Mouse (Mus musculus) midbrain, embryonic 12.5 days (tissue): ENCODE measurements around the gene Eif4e1b. TPM values are rescaled to one million over a fixed set of nuclear protein-coding genes. Genes with fewer than 3 reads are reported as not detected.

Experiments
- ATAC-seq: fragments of 200-750 bp; cut with Nextera tagmentation; 2 replicates; pipeline ENCODE4 v1.8.0; 2017; ENCODE audit warnings: low read depth, moderate TSS enrichment, moderate library complexity; ENCODE audit not compliant: low FRiP score
- H3K27ac ChIP-seq: fragments of 300-500 bp; sonication (generic); replicated peaks from 2 replicates; pipeline ENCODE4 v1.5.1; 2016; ENCODE audit warnings: mild to moderate bottlenecking
- H3K27me3 ChIP-seq: fragments of 300-500 bp; sonication (generic); 2 replicates; pipeline ENCODE4 v1.6.1; 2016; ENCODE audit warnings: mild to moderate bottlenecking
- H3K36me3 ChIP-seq: fragments of 300-500 bp; sonication (generic); 2 replicates; pipeline ENCODE4 v1.6.1; 2016
- H3K4me1 ChIP-seq: fragments of 300-500 bp; sonication (generic); 2 replicates; pipeline ENCODE4 v1.6.1; 2016
- H3K4me2 ChIP-seq: fragments of 300-500 bp; sonication (generic); replicated peaks from 2 replicates; pipeline ENCODE4 v1.6.1; 2016; ENCODE audit warnings: mild to moderate bottlenecking, moderate library complexity
- H3K4me3 ChIP-seq: fragments of 300-500 bp; sonication (generic); 2 replicates; pipeline ENCODE4 v1.5.1; 2016; ENCODE audit warnings: mild to moderate bottlenecking
- H3K9ac ChIP-seq: fragments of 300-500 bp; sonication (generic); replicated peaks from 2 replicates; pipeline ENCODE4 v1.6.1; 2016; ENCODE audit warnings: mild to moderate bottlenecking, moderate library complexity
- H3K9me3 ChIP-seq: fragments of 300-500 bp; sonication (generic); 2 replicates; pipeline ENCODE4 v1.6.1; 2016; ENCODE audit warnings: mild to moderate bottlenecking
- WGBS: fragments of 180-500 bp; shearing (Covaris S2); methylation state at CpG from one replicate; pipeline ENCODE4 v1.1.7; 2016; 5-methylcytosine and 5-hydroxymethylcytosine counted together
- polyA plus RNA-seq: library from polyadenylated mRNA; unstranded; fragments of >200 nt; fragmentation: Nextera tagmentation; extraction: Ambion mirVana; gene quantifications from 2 replicates; pipeline ENCODE4 v1.2.1, GENCODE M21; 2016

The Eif4e1b gene
- polyA plus RNA-seq, 1 experiment from 2014 or later: not detected

DNA sequence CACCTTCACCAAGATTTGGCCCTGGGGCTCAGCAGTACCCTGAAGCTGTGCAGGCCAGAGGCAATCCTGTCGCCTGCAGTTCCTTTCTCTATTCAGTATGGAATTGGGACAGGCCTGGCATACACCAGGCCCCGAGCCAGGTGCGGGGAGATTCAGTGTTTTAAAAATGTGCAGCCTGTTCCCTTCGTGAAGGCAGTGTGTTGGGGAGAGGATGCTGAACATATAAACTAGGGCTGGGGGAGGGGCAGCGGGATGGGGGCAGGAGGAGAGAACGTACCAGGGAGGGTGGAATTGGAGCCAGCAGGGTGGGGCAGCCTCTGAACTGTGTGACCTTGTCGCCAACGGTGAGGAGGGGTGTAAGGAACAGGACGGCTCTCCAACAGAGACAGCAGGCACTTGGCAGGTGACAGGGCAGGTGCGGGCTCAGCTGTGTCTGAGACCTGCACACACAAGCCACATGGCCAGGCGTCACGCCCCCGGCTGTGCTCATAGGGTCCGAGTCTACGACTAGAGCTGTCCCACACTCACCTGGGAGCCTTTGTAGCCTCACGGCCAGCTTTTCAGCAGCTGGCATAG lies 10.3 kb downstream of the Eif4e1b start:
- H3K36me3 ChIP-seq: no peaks in the 10 kb centered on the region
- no peak overlapping the region for H3K4me3 ChIP-seq
- no peak overlapping the region for H3K9ac ChIP-seq
- H3K4me2 ChIP-seq: no peak overlapping the region
- peaks cover 20% of the 10 kb centered on the region for H3K4me1 ChIP-seq
- no peaks in the 10 kb centered on the region for H3K9me3 ChIP-seq
- WGBS: 84% methylated on average over 16 of the region's 16 CpGs
- peaks cover 83% of the 10 kb centered on the region for H3K27me3 ChIP-seq
- ATAC-seq: no peak
- H3K27ac ChIP-seq: no peak overlapping the region

GRCm38 (mm10) chr13:54794843-54795242 lies 11.0 kb downstream of the Eif4e1b start:
- Histone ChIP-seq H3K9ac (no peak overlapping the region), H3K27ac (no peak overlapping the region), H3K4me3 (no peak overlapping the region), H3K27me3 (peaks cover 79% of the 10 kb centered on the region), H3K36me3 (no peaks in the 10 kb centered on the region), H3K4me1 (peaks cover 15% of the 10 kb centered on the region), H3K4me2 (no peak overlapping the region), H3K9me3 (no peaks in the 10 kb centered on the region)
- 47% methylated on average over 5 of the region's 5 CpGs for WGBS
- no peak for ATAC-seq

DNA sequence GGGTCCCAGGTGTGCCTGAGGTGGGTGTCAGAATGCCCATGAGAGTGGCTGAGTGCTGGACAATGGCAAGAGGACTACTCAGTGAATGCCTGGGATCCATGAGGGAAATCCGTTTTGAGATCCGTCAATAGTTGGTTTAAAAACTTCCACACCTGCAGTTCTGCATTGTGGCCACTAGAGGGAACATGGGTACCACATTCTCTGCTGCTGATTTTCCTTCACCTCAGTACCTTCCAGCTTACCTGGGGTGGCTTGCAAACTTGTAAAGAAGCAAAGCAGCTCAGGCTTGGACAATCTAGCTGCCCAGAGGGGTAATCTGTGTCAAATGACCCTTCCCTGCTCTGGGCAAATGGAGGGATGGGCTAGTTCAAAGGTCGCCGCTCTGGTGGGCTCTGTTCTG lies 13.6 kb downstream of the Eif4e1b start:
- Histone ChIP-seq H3K9ac (no peak overlapping the region), H3K4me1 (peaks cover 6% of the 10 kb centered on the region; the same call in 1 of the 2 replicates), H3K27ac (no peak overlapping the region), H3K36me3 (no peaks in the 10 kb centered on the region), H3K4me3 (no peak overlapping the region), H3K27me3 (peaks cover 64% of the 10 kb centered on the region), H3K9me3 (no peaks in the 10 kb centered on the region), H3K4me2 (no peak overlapping the region)
- WGBS: 35% methylated on average over 4 of the region's 4 CpGs
- ATAC-seq: no peak; the same call in 1 of the 2 replicates

DNA sequence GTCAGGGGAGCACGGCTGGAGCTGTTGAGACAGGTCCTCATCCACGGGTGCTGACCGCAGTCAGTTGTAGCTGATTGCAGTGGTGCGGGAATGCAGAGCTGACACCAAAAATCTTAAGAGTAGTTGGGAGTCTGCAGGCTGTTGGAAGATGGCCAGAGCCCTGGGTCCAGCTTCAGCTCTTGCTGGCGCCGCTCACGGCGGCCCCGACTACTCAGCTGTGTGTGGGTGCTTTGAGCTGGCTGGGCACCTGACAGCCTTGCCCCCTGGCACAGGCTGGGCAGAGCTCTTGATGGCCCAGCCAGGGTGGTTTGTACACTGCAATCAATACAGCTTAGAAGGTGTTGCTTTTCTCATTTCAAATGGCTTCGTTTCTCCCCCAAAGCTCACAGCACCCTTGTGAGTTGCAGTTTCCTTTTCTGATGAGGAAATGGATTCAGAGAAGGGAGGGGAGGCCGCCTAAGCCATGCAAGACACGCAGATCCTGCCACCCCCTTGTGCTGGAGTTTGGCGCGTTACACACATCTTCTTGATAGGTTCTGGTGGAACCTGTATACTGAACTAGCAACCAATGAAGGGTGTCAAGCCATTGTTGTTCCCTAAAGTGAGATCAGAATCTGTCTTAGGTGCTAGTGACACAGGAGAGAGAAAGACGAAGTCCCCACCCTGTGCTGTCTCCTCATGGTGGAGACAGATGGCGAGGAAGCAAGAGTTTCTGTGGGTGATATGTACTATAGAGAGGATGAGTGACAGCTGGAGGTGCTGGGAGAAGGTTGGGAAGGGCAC lies 14.3 kb downstream of the Eif4e1b start:
- peaks cover 58% of the 10 kb centered on the region for H3K27me3 ChIP-seq

GRCm38 (mm10) chr13:54798740-54799139 lies 14.9 kb downstream of the Eif4e1b start:
- no peak overlapping the region for H3K4me2 ChIP-seq
- H3K4me1 ChIP-seq: peaks cover 3% of the 10 kb centered on the region; the same call in 1 of the 2 replicates
- 85% methylated on average over 10 of the region's 10 CpGs for WGBS
- H3K36me3 ChIP-seq: no peaks in the 10 kb centered on the region
- no peak overlapping the region for H3K4me3 ChIP-seq
- no peaks in the 10 kb centered on the region for H3K9me3 ChIP-seq
- no peak overlapping the region for H3K9ac ChIP-seq
- ATAC-seq: no peak
- H3K27me3 ChIP-seq: peaks cover 53% of the 10 kb centered on the region
- H3K27ac ChIP-seq: no peak overlapping the region

More for the DNA sequence above, 14.3 kb downstream of the Eif4e1b start:
- WGBS: 85% methylated on average over 16 of the region's 16 CpGs
- peaks cover 3% of the 10 kb centered on the region; the same call in 1 of the 2 replicates for H3K4me1 ChIP-seq
- no peak for ATAC-seq
- no peak overlapping the region for H3K9ac ChIP-seq
- H3K4me2 ChIP-seq: no peak overlapping the region
- H3K27ac ChIP-seq: no peak overlapping the region
- no peaks in the 10 kb centered on the region for H3K9me3 ChIP-seq
- no peak overlapping the region for H3K4me3 ChIP-seq
- no peaks in the 10 kb centered on the region for H3K36me3 ChIP-seq

DNA sequence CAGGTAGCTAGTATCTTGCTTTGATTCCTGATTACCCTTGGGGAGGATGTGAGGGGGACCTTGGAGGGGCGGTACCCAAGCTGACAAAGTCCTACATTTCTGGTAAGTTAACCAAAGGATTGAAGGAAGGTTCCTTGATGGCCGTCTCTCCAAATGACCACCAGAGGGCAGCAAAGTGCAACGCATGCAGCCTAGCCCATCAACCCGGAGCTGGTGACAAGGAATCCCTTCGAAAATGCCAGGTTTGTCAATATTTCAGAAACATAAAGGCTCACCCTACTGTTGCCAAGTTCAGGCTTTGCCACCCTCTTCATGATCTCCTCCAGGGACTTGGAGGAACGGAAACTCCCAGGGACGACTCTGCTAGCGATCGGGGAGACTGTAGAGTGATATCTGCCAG lies 15.9 kb downstream of the Eif4e1b start:
- Histone ChIP-seq H3K4me3 (no peak overlapping the region), H3K4me2 (no peak overlapping the region), H3K9ac (no peak overlapping the region), H3K9me3 (no peaks in the 10 kb centered on the region), H3K27ac (no peak overlapping the region), H3K27me3 (peaks cover 53% of the 10 kb centered on the region), H3K4me1 (no peaks in the 10 kb centered on the region), H3K36me3 (no peaks in the 10 kb centered on the region)
- WGBS: 26% methylated on average over 9 of the region's 9 CpGs
- ATAC-seq: no peak; the same call in 1 of the 2 replicates

- Histone ChIP-seq H3K27me3 (peaks cover 53% of the 10 kb centered on the region), H3K36me3 (no peaks in the 10 kb centered on the region), H3K9me3 (no peaks in the 10 kb centered on the region), H3K4me3 (no peak overlapping the region), H3K4me1 (no peaks in the 10 kb centered on the region), H3K9ac (no peak overlapping the region), H3K4me2 (no peak overlapping the region), H3K27ac (no peak overlapping the region)
- ATAC-seq: no peak
- WGBS: 79% methylated on average over 4 of the region's 4 CpGs
These were observed 16.4 kb downstream of the Eif4e1b start for GRCm38 (mm10) chr13:54800206-54800605.

DNA sequence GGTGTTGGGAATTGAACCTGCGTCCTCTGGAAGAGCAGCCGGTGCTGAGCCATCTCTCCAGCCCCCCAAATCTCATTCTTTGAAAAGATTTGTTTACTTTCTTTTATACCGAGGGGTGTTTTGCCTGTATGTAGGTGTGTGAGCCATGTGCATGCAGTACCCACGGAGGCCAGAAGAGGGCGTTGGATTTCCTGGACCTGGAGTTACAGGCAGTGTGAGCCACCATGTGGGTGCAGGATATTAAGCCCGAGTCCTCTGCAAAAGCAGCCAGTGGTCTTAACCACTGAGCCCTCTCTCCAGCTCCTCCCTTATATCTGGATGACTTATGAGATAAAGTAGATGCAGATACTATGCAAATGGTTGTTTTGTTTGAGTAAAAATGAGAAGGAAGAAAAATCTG lies 19.2 kb downstream of the Eif4e1b start:
- Histone ChIP-seq H3K27me3 (peaks cover 48% of the 10 kb centered on the region), H3K4me1 (peaks cover 9% of the 10 kb centered on the region), H3K4me3 (no peak overlapping the region), H3K9ac (no peak overlapping the region), H3K36me3 (no peaks in the 10 kb centered on the region), H3K4me2 (no peak overlapping the region), H3K9me3 (no peaks in the 10 kb centered on the region), H3K27ac (no peak overlapping the region)
- ATAC-seq: no peak
- 83% methylated on average over 6 of the region's 6 CpGs for WGBS

DNA sequence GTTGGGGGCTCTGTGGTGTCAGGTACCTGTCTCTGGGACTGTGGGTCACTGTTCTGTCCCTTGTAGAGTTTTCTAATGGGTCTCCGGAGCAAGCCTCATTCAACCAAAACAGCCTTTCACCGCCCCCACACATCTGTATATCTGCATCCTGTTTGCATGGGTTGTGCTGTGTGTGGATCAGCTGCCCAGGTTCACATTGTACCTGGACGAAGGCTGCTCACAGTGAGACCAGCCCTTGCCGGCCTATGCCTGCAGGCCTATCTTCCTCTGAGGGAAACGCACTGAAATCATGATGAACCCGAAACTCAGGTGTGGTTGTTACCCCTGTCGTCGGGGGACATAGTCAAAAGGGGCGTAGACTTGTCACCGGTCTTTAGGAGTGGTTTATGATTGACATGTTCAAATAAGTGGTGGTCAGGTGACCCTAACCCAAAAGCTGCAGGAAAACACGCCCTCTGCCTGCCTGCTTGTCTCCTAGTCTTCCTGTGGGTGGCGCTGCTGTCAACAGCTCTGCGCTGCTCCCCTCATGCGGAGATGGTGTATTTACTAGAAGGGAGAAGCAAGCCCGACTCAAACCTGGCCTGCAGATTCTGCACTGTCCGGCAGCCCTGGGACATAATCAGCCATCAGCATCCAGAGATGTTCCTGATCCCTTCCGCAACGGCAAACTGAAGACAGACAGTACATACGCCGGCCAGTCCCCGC lies 21.5 kb downstream of the Eif4e1b start:
- no peaks in the 10 kb centered on the region for H3K9me3 ChIP-seq
- no peak overlapping the region; the same call in 1 of the 2 replicates for H3K9ac ChIP-seq
- no peak overlapping the region for H3K4me2 ChIP-seq
- no peak for ATAC-seq
- H3K4me1 ChIP-seq: peaks cover 9% of the 10 kb centered on the region
- 43% methylated on average over 21 of the region's 21 CpGs for WGBS
- H3K4me3 ChIP-seq: no peak overlapping the region
- no peaks in the 10 kb centered on the region for H3K36me3 ChIP-seq
- no peak overlapping the region for H3K27ac ChIP-seq
- H3K27me3 ChIP-seq: peaks cover 41% of the 10 kb centered on the region

GRCm38 (mm10) chr13:54806434-54806976 lies 22.7 kb downstream of the Eif4e1b start:
- WGBS: 26% methylated on average over 13 of the region's 13 CpGs
- H3K4me1 ChIP-seq: peaks cover 9% of the 10 kb centered on the region
- no peak overlapping the region; the same call in 1 of the 2 replicates for H3K27ac ChIP-seq
- no peak overlapping the region for H3K4me2 ChIP-seq
- no peaks in the 10 kb centered on the region for H3K36me3 ChIP-seq
- no peak for ATAC-seq
- H3K9ac ChIP-seq: no peak overlapping the region; the same call in 1 of the 2 replicates
- no peak overlapping the region for H3K4me3 ChIP-seq
- H3K27me3 ChIP-seq: peaks cover 38% of the 10 kb centered on the region
- no peaks in the 10 kb centered on the region for H3K9me3 ChIP-seq

DNA sequence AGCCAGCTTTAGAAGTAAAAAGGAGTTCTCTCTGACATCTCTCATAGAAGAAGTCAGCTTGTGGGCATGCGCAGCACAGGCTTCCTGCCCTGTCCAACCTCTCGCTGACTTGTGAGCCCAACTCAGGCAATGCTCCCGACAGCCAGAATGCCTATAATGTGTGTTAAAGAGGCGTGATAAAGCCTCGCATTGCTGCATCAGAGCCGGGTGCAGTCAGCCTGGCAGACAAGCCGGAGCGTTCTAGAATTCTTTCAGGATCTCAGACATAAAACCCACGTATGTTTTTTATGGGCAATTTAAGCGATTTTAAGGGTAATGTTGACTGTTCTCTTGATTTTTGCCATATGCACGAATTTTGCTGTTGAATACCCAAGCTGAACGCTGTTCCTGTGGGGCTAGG lies 24.3 kb downstream of the Eif4e1b start:
- WGBS: 75% methylated on average over 12 of the region's 12 CpGs
- H3K27ac ChIP-seq: no peak overlapping the region
- H3K27me3 ChIP-seq: peaks cover 31% of the 10 kb centered on the region
- H3K4me3 ChIP-seq: no peak overlapping the region
- H3K9ac ChIP-seq: no peak overlapping the region
- H3K9me3 ChIP-seq: no peaks in the 10 kb centered on the region
- H3K36me3 ChIP-seq: no peaks in the 10 kb centered on the region
- H3K4me1 ChIP-seq: peaks cover 9% of the 10 kb centered on the region
- H3K4me2 ChIP-seq: no peak overlapping the region
- ATAC-seq: no peak

- Histone ChIP-seq H3K4me2 (no peak overlapping the region), H3K4me3 (no peak overlapping the region), H3K27me3 (peaks cover 9% of the 10 kb centered on the region), H3K9ac (no peak overlapping the region), H3K36me3 (no peaks in the 10 kb centered on the region), H3K4me1 (peaks cover 4% of the 10 kb centered on the region), H3K9me3 (no peaks in the 10 kb centered on the region), H3K27ac (no peak overlapping the region)
- ATAC-seq: no peak
- 71% methylated on average over 7 of the region's 7 CpGs for WGBS
These were observed 27.7 kb downstream of the Eif4e1b start for GRCm38 (mm10) chr13:54811476-54811875.
